Mouse (Mus musculus): ENCODE results near the gene Six1.

Six1 gene

DNA sequence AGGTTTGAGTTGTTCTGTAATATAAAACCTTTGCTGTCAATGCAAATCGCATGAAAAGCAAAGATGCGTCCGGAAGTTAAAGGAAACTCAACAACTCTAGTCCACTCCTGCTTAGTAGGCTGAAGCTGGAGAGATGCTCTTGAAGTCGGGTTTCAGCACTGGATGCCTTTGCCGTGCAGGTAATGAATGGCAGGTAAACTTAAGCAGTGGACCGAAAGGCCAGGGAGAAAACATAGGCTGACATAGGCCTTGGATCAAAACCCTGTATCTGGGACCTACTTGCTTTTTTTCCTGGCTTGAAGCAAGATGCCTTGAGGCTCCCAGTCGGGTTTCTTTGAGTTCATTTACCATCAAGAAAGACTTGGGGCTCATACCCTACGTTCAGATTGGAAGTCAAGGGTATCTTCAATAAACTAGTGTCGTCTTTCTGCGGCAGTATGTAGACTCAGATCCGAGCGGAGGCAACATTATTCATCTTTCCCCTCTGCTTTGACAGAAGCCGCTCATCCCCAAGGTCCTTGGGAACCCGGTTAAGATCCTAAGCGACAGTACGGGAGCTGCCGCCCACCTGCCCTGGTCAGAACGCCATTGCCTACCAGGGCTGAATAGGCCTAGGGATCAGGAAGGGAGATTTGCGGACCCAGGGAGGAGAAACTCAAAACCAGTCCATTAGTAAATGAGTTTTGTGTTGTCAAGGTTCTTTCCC, 4.0 kb downstream of the Six1 start:
- no peak for DNase-seq

DNA sequence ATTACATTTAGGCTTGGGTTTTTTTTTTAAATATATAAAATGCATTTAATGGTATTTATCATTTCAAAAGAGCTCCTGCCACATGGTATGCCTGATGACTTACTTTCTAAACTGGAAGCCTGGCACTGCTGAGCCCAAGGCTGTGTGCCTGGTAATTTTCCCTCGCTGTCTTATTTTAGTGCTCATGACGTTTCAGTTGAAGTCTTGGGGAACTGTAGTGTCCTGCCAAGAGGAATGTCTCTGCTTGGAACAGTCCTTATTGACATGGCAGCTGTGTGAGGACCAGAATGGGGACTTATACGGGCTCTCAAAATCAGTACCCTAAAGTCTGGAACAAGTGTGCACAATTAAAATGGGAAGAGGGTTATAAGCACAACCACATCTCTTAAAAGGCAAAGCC, 5.2 kb downstream of the Six1 start:
- DNase-seq, result no peak

- DNase-seq, result no peak
Observed at GRCm38 (mm10) chr12:73047576-73047975, 6.1 kb downstream of the Six1 start.

GRCm38 (mm10) chr12:73046607-73047180, 7.0 kb downstream of the Six1 start:
- DNase-seq, result no peak

DNA sequence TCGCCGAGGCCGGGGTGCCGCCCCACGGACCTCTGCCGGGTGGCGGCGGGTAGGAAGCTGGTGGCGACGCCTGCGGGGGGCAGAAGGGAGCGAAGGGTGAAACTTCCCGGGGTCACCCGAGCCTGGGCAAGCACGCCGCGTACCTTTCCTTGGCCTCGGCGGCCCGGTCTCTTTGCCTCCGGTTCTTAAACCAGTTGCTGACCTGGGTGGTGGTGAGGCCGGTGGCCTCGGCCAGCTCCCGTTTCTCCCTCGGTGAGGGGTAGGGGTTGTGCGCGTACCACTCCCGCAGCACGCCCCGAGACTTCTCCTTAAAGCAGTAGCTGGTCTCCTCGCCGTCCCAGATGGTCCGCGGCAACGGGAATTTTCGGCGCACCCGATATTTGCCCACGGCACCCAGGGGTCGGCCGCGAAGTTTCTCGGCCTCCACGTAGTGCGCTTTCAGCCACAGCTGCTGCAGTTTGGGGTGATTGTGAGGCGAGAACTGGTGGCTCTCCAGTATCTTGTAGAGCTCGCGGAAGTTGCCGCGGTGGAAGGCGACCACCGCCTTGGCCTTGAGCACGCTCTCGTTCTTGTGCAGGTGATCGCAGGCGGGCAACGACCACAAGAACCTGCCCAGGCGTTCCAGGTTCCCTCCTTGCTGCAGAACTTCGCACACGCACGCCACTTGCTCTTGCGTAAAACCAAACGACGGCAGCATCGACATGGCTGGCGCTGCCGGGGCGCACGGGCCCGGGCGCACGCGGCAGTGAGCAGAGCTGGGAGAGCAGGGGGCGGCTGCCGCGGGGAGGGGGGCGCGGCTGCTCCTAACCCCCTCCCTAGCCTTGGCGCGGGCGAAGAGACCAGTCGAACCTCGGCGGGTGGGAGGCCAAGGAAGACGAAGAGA, 7.7 kb downstream of the Six1 start:
- no peak for DNase-seq

DNA sequence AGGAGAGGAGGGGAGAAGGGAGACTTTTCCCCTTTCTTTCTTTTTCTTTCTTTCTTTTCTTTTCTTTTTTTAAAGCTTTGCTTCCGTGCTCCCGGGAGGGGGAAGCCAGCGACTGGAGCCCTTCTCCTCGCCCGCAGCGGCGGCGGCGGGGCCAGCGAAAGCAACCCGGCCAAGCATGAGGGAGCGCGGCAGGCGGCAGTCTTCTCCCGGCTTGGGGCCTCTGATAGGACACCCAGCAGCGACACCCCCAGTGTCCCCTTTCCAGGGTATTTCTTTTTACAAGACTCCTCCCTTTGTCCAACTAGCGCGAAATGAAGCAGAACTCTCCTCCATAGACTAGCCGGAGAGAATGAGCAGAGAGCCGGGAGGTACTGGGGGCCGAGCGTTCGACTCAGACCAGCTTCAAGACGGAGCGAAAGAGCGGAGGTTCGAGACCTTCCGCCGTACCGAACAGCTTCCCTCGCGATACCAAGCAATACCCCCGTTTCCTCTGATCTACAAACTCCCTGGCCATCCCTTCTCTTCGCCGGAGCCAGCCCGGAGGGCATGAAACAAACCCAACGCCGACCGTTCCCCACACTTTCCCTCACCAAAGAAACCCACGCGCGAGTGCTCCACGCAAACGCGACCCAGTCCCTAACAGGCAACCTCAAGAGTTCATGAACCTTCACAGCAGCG, 8.5 kb downstream of the Six1 start:
- peak; percentile 10 for DNase-seq

GRCm38 (mm10) chr12:73044221-73045045, 9.3 kb downstream of the Six1 start:
- DNase-seq, result no peak

- DNase-seq, result no peak
Observed at GRCm38 (mm10) chr12:73043396-73044167, 10.1 kb downstream of the Six1 start.

GRCm38 (mm10) chr12:73042903-73043302, 10.8 kb downstream of the Six1 start:
- no peak for DNase-seq

DNA sequence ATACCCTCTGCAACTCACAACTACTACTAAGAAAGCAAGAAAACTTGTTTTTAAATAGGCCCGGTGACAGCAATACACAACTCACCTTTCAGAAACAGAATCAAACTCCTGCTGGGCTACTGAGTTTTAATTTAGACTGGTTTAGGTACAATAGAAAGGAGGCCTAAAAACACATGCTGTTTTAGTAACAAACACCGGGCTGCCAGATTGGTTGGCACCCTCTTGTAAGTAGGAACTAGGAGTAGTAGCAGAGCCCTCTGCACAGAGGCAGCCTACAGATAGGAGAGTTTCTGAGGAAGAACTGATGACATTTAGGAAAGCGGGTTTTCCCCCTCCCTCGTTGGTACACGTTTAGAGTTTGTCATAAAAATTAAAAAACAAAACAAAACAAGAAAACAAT, 11.3 kb downstream of the Six1 start:
- no peak for DNase-seq

GRCm38 (mm10) chr12:73041256-73041630, 12.4 kb downstream of the Six1 start:
- DNase-seq, result no peak

DNA sequence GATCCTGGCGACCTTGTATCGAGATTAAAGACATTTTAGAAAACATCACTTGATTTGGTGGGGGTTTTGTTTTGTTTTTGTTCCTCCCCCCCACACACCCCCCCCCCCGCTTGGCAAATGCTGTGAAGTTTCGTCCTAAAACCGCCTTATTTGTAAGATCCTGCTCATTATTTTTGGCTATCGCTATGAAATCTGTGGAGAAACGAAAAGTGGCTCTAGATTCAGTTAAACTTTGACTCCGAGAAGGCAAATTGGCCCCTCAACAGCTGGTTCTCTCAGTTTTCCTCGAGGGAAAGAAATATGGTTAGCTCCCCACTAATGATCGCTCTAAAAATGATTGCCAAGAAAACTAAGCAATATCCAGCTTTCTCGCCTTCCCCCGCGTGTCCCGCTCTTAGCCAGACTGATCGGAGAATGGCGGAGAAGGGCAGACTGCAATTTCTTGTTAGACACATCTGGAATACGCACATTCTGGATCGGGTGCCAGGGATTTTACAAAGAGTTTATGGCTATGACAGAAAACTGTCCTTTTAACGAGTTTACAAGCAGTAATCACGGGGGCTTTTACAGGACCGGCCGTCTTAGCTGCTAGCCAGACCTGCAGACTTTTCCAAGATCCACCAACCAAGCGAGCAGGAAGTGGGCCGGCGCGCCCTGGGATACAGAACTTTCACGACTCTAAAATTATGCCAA, 13.0 kb downstream of the Six1 start:
- no peak for DNase-seq

- no peak for DNase-seq
Observed at GRCm38 (mm10) chr12:73039939-73040562, 13.6 kb downstream of the Six1 start.

DNA sequence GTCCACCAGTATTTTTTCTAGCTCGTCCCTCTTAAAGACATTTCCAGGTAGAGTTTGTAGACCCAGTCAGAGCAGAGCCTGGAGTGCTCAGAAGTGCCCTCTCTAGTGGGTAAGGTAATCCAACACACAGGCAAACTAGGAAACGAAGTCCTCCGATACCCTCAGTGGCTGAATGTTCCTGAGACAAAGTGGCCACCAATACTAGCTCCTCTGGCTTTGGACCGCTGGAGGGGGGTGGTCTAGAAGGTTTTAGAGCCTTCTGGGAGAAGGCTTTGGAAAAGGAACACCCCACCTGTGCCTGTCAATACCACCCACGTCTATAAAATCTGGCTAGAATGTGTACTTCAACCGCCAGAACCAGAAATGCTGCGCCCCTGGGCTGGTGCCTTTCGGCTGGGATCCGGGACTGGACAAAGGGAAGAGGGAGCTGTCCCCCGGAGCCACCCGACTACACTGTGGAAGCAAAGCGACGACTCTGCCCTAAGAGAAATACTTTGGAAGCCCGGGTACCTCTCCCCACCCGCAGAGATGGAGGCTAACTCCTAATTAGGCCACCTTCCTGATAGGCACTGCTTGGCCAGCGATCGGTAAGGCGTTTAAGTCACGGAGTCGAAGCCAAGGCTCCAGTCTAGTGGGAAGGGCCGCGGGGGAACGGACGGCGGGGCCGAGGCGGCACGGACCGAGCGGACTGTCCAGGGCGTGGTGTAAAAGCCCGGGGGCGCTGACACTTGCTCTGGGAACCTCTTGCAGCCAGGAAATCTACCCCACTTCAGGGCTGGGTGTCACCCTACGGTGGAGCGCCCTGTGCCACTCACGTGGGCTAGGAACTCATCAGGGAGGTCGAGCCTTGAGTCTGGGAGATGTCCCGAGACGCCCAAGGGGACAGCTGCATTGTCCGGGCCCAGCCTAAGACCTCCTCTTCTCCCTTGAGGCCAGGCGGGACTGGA, 14.4 kb downstream of the Six1 start:
- DNase-seq, result no peak

GRCm38 (mm10) chr12:73038441-73038991, 15.2 kb downstream of the Six1 start:
- DNase-seq, result no peak

- DNase-seq, result no peak
Observed at GRCm38 (mm10) chr12:73037385-73038160, 16.1 kb downstream of the Six1 start.

DNA sequence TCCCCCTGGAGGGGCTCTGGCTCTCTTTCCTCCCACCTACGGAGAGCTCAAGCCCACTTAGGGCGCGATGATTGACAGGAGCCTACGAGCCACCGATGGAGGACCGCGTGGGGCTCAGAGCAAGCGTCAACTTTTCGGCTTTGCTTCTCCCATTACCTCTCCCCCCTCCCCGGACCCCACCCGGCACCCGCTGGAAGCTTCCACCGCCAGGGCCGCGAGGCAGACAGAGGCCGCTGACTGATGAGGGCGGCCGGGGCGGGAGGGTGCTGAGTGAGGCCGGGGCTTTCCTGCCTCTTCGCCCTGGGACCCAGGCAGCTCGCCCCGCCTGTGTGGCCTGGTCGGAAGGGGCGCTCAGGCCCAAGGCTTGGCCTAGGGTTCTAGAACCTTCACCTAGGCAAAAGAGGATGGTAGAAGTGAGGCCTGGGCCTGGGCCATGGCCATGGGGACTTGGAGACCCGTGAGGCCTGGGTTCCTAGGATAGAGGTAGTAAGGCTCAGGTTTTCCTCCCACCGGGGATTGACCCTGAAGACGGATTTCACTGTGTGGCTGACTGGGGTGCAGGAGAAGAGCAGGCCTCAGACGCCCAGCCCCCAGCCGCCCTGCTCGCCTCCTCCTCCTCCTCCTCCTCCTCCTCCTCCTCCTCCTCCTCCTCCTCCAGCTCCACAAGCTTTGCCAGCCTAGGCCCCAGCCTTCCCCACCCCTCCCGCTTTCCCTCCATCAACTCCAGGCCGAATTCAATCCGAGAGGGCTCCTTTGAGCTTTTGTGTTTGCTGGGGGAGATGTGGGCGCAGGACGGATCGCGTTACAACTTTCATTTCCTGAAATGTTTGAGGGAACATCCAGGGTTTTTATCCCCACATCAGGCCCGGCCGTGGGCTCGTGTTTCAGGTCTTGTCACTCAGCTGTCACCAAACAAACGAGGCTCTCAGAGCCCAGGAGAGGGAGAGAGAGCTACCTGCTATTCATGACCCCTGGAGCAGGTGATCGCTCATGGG, 18.5 kb downstream of the Six1 start:
- DNase-seq, result no peak
